Mouse (Mus musculus): ENCODE data around the gene Calcoco2.
"Not testable (repeated sequence)": the region's sequence is repeated elsewhere in the genome, so short reads cannot be mapped to it uniquely, and the experiment has no call there.

The Calcoco2 gene

DNA sequence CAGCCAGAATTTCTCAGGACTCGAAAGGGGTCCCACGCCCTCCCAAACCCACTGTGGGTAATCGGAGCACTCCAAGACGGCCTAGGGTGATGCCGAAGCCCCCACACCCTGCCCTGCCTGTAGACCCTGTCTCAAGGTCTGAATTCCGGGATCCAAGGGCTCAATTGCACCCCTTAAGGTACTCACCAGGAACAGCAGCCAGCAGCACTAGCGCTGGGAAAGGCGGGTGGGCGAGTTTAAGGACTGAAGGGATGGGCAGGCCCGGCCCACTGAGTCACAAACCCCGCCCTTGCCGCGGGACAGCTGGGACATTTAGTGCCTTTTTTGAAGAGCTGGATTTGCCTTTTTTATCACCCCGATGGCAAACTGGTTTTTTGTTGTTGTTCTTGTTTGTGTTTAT lies at the start of gene Calcoco2:
Gene Calcoco2, minus strand, starts transcription at position 214 of the 400 bp plus-strand sequence.
- DNase-seq (ENCODE audit: low spot score) = no peak

DNA sequence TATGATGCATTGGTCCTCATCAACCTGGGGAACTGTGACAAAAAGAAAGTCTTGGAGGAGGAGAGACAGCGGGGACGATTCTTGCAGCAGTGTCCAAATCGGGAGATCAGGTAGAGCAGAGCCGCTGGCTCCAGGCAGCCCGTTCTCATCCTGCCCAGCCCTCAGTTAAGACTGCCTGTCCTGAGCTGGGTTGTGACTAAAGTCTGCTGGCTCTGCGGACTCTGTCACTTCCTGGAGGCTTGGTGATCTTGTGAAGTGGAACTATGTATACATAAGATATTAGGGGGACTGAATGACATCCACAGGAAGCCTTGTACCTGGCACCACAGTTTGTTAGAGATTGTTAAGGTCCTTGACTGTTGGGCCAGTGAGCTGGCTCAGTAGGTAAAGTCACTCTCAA lies 35.7 kb upstream of the Calcoco2 start:
- no peak for DNase-seq (ENCODE audit: low spot score)

DNA sequence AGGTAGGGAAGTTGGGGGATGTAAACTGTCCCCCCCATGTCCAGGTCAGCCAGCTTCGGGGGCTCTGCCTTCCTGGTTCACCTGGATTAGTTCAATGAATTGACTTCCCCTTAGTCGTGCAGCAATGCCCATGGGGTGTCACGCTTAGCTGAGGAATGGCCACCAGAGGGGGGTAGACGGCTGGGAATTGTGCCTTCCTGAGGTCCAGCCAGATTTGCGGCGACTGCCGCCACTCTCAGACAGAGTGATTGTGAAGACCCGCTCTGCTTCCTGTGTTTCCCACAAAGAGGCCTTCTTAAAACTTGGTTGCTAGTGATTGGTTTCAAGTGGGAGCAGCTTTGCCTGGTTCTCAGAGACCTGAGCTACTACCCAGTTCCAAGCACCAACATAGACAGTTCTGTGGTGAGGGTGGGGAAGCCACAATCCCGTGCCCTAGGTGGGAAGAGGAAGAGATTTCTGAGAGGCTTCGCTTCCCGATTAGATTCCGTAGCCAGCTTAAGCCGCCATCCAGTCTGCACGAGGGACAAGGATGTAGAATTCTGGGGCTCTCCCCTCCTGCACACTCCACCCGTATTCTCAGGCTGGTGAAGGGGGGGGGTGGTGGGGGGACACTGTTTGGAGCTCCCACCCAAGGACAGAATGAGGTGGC lies 34.0 kb upstream of the Calcoco2 start:
- peak; percentile 10 for DNase-seq (ENCODE audit: low spot score)

DNA sequence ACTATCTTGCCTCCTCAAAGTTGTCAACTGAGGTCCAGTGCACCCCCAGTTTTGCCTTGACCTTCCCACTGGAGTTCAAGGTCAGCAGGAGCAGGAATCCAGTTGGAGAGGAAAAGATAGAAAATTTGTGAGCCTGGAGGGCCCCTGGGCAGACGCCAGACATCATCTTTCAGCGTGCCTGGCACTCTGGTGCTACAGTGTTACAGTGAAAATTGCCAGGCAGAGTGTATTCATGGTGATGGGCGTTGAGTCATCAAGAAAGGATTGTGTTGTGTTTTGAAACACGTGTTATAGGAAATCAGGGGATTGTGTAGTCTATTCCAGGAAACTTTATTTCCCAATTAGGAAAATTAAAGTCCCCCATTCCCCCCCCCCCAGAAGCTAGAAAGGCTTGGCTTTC lies 32.0 kb upstream of the Calcoco2 start:
- no peak for DNase-seq (ENCODE audit: low spot score)

DNA sequence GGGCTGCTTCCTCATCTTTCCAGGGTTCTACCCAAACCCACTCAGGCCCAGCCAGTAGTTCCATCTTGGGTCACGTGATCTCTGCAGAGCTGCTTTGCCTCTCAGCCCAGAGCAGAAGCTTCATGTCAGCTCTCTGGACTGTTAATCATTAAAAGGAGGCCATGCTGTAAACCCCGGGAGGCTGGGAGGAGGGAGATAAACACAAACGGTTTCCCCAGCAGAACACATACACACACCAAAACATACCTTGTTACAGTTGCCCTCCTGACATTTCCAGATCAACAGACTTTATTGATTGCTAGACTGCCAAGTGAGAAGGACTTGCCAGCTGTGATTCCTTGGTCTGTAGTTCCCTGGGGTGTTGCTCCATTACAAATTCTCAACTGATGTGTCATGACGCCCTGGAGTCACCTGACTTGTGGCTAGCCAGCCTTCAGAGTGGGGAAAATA lies 29.0 kb upstream of the Calcoco2 start:
- DNase-seq (ENCODE audit: low spot score) = no peak

DNA sequence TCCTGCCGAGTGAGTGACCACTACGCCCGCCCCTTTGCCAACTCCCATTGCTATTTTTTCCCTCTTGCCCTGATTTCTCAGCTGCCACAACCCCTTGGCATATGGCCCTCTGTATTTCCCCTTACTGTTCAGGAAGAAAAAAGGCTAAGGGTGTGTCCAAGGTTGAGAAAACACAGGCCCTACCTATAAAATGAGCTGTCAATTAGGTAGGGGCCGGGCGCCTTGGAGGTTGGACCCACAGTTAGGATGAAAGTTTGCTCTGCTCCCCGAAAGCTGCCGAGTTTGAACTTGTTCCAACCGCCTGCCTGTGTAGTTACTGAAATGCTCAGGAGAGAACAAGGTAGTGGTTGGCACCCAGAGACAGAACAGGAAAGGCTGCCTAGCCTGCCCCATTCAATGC lies 24.1 kb upstream of the Calcoco2 start:
- DNase-seq (ENCODE audit: low spot score) = no peak

DNA sequence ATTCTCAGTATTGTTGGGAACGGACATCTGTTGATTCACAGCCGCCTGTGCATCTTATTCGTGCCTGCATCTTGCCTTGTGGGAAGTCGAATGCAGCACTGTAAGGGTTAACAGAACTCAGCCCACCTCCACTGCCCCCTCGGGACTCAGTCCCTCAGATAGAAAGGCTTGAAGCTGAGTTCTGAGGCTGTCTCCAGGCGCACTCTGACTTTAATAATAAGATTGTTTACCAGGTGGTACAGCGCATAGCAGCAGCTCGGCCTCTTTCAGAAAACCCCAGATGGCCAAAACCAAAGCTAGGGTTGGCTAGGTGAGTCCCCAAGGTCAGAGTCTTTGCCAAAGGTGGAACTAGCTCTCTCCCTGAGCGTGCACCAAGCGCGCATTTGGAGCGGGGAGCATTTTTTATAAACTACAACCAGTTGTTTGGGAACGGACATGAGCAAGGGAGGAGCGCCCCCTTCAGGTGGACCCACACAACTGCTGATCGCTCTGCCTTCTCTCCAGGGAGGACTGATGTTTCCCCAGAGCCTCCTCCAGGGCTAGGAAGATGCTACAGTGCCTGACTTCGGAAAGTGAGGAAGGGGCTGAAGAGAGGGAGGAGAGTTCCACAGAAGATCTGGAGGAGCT lies 21.6 kb upstream of the Calcoco2 start, which contains the start of gene Ttll6:
Gene Ttll6, plus strand, starts transcription at position 548 of the 627 bp plus-strand sequence.
- DNase-seq (ENCODE audit: low spot score) = peak; percentile 17

DNA sequence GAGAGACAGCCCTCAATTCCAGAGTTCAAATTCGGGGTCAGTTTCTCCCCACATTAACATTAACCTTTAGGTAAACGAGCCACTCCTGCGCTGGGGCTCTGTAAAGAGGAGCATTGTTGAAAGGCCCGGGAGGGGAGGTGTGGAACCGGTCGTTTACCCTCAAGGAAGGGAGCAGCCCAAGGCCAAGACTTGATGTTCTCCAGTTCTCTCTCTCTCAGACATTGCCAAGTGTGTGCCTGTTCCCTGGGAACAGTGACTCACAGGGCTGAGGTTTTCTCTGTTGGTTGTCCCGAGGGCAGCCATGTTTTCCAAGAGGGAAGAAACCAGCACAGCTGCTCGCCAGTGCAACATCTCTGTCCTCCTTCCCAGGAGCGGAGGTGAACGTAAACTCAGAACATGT lies 18.8 kb upstream of the Calcoco2 start:
- no peak for DNase-seq (ENCODE audit: low spot score)

DNA sequence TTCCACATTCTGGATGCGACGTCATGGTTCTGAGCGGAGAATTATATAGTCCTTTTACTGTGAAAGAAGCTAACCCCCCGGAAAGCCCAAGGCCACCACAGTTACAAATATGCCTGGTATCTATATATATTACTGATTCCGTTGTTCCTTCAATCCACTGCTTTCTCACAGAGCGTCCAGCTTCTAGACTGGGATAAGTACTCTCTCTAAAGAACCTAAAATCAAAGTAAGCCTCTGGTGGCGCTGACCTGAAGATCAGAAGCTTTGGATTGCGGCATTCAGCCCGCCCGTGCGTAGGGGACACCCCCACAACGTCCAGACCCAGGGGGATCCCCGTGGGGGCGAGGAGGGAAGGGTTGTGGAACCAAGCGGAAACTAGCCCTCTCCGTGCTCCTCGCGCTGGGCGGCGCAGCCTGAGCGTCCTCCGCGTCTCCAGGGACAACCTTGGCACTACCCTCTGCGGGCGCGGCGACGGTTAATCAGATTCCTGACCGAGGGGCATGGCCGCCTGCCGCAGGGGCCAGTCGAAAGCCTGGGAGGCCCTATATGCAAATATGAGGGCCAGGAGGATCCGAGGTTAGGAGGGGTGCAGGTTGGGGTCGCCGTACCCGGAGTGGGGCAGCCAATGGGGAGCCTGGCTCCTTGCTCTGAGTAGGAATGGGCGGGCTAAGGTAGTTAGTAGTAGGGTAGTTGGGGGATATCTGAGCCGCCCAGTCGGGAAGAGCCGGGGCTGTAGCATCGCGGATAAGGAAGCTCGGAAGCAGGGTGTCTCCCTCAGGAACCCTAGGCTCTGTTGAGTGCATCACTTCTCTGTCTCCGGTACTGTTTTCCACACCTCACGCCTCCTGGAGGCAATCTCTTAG lies 12.5 kb upstream of the Calcoco2 start:
- peak; percentile 39 for DNase-seq (ENCODE audit: low spot score)

DNA sequence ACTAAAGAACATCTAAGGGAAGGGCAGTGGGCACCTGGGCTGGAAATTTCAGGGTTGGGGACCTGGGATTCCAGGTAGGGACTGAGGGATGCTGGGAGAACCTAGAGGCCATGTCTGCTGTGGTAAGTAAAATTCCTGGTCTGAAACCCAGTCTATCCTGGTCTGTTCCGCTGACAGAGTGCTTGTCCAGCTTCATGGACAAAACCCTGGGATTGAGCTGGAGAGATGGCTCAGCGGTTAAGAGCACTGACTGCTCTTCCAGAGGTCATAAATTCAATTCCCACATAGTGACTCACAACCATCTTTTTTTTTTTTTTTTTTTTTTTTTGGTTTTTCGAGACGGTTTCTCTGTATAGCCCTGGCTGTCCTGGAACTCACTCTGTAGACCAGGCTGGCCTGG lies 11.0 kb upstream of the Calcoco2 start:
- not testable (repeated sequence) for DNase-seq (ENCODE audit: low spot score)

DNA sequence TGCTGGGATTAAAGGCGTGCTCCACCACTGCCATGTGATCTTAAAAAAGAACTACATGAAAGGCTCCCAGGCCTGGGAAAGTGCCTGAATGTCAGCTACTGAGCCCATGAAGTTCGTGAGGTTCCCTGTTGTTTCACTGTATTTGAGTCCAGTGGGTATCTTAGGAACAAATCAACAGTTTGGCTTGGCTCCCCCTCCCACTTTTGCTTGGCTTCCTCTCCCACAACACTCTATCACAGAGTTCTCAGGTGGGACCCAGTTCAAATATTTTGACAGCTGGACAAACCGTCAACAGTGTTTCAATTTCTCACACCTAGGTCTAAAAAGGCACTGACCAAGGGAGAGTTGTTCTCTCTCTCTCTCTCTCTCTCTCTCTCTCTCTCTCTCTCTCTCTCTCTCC lies 7.6 kb upstream of the Calcoco2 start:
- no peak for DNase-seq (ENCODE audit: low spot score)

DNA sequence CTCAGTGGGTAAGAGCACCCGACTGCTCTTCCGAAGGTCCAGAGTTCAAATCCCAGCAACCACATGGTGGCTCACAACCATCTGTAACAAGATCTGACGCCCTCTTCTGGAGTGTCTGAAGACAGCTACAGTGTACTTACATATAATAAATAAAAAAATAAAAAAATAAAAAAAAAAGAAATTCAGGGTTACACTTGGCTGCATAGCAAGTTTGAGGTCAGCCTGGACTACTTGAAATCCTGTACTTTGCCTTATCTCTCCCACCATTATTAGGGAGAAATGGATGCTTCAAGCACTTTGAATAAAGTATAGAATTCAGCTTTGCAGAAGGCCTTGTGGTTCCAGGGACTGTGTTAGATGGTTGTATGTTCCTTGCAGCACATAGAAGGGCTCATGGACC lies 5.2 kb upstream of the Calcoco2 start:
- DNase-seq (ENCODE audit: low spot score) = not testable (repeated sequence)

DNA sequence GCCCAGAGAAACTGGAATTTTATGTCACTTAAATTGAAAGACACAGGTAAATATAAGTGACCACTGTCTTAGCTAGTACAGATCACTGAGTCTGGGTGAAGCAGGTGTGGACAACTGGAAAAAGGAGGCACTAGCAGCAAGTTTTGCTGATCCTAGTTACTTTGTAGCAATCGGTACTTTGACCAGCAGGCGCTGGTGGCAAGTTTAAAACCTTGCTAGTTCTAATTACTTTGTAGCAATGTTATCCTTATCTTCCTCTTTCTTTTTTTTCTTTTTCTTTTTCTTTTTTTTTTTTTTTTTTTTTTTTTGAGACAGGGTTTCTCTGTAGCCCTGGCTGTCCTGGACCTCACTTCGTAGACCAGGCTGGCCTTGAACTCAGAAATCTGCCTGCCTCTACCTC lies 4.4 kb upstream of the Calcoco2 start:
- DNase-seq (ENCODE audit: low spot score) = no peak

DNA sequence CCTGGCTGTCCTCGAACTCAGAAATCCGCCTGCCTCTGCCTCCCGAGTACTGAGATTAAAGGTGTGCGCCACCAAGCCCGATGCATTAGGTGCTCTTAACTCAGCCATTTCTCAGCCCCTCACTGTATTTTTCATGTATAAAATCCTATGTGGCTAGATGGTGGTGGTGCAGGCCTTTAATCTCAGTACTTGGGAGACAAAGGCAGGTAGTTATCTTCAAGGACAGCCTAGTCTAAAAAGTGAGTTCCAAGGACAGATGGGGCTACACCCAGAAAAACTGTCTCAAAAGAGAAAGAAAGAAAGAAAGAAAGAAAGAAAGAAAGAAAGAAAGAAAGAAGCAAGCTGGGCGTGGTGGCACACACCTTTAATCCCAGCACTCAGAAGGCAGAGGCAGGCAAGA lies 3.7 kb upstream of the Calcoco2 start:
- no peak for DNase-seq (ENCODE audit: low spot score)

DNA sequence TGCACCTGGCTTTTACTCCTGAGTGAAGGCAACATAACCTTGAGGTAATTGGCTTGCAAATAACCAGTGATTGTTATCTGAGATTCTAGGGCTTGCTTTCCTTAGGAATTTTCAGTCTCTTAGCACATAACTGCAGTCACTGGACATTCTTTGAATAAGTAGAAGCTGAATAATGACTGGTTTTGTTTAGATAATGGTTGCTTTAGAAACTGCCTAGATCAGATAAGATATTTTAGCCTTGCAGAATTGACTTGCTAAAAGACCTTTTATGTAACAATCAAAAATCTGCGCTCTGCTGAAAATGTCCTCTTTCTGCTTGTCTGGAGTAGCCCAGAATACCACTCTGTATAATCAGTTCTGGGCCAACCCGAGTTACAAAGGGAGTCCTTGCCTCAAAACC lies 2.3 kb upstream of the Calcoco2 start:
- DNase-seq (ENCODE audit: low spot score) = no peak

DNA sequence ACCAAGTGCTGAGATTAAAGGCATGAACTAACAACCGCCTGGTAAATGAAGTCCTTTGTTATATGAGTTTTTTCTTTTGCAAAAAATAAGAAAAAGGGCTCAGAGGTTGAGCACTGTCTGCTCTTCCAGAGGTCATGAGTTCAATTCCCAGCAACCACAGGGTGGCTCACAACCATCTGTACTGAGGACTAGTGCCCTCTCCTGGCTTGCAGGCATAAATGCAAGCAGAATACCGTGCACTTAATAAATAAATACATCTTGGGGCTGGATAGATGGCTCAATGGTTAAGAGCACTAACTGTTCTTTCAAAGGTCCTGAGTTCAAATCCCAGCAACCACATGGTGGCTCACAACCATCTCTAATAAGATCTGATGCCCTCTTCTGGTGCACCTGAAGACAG lies 814 bp downstream of the Calcoco2 start:
- not testable (repeated sequence) for DNase-seq (ENCODE audit: low spot score)

DNA sequence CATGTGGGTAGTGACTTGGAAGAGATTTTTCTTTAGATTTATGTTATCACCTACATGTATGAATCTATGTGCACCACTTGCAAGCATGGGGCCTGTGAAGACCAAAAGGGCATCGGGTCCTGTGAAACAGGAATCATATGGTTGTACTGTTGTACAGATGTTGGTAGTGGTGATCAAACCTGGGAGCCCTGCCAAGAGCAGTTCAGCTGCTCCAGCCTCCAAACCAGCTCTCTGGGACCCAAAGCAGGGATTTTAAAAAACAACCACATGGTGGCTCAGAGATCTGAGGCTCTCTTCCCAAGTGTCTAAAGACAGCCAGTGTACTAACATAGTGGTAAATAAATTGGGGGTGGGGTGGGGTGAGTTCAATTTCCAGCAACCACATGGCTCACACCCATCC lies 3.4 kb downstream of the Calcoco2 start:
- no peak for DNase-seq (ENCODE audit: low spot score)

DNA sequence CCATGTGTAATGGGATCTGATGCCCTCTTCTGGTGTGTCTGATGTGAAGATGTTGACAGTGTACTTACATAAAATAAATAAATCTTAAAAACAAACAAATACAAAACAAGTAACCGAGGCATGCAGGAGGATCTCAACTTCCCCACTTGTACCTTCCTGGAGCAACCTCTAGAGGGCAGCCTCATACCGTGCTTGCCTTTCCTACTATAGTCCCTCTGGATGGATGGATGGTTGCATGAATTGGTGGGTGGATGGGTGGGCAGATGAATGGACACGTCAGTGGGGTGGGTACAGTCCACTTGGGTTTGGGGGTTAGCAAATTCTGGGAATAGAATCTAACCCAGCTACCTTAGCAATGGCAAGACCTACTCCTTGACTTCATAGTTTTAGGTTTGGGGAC lies 18.4 kb downstream of the Calcoco2 start:
- no peak for DNase-seq (ENCODE audit: low spot score)

DNA sequence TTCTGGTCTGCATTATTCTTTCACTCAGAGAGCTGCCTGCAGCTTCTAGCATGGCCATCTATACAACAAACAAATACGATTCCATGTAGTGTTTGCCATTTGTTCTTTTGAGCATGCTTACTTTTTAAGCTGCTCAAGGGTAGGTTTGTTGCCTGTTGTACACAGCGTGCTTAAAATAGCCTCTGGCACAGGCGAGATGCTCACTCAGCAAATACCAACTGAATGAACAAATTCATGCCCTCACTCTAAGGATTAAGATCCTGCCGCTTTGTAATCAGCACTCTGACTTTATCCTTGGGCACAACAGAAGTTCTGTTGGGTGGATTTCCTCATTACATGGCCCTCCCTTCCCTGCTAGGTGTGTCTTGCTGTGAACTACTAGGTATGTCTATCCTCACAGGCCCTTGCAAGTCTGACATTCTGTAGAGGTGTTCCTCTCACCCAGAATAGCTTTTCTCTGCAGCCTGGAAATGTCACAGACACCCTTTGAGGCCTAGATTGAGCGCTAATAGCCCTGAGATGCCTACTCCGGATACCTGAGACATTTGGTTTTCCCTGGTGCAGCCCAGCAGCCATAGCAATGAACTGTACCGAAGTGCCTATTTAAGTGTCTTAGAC lies 19.0 kb downstream of the Calcoco2 start:
- DNase-seq (ENCODE audit: low spot score) = no peak

DNA sequence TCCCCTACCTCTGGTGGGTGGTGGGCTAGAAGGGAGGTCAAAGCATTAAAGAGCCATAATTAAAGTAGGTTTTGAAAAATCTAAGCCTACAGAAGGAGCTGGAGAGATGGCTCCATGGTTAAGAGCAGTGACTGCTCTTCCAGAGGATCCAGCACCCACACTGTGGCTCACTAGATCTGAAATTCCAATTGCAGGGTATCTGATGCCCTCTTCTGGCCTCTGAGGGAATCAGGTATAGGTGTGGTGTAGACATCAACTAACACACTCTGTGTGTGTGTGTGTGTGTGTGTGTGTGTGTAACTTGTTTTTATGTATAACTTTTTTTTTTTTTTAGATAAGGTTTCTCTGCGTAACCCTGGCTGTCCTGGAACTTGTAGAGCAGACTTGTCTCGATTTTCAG lies 20.7 kb downstream of the Calcoco2 start:
- no peak for DNase-seq (ENCODE audit: low spot score)

DNA sequence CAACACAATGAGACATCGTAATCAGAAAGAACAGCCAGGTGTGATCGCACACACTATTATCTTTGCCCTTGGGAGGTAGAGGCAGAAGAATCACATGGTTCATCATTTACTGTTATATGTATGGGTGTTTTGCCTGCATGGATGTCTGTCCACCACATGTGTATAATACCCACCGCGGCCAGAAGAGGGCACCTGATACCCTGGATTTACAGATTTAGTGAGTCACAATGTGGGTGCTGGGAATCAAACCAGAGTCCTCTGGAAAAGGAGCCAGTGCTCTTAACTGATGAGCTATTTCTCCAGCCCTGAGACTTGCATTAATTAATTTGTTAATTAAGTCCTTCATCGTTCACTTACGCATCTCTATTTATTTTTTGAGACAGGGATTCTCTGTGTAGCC lies 23.8 kb downstream of the Calcoco2 start:
- no peak for DNase-seq (ENCODE audit: low spot score)

DNA sequence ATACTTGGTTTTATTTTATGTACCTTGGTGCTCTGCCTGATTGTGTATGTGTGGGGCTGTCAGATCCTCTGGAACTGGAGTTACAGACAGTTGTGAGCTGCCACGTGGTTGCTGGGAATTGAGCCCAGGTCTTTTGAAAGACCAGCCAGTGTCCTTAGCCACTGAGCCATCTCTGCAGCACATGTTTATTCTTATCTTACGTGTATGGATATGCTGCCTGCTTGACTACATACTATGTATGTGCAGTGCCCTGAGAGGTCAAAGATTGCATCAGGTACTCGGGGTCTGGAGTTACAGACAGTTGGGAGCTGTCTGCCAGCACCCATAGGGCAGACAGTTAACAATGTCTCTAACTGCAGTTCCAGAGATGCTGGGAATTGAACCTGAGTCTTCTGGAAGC lies 29.1 kb downstream of the Calcoco2 start:
- DNase-seq (ENCODE audit: low spot score) = no peak

DNA sequence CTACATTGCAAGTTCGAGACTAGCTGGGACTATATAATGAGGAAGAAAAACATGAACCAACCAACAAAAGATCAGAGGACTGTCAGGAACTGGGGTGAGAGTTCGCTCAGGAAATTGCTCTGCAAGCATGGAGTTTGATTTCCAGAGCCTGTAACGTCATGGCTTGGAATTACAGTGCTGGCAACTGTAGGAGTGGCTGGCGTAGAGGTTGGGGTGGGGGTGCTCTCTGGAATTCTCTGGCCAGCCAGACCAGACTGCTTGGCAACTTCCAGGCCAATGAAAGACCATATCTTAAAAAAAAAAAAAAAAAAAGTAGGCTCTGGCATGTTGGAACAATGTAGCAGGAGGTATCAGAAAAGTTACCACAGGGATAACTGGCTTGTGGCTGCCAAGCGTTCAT lies 31.0 kb downstream of the Calcoco2 start:
- DNase-seq (ENCODE audit: low spot score) = no peak
